Comparison of ENCODE assay signal across 8 mouse cellular contexts in genomic region chrX:74281732-74282394, GRCm38 (mm10). TPM values are rescaled to one million over a fixed set of nuclear protein-coding genes. Genes with fewer than 3 reads are reported as not detected.
A peak's percentile ranks its signal among the peaks of the same experiment; 100 is the strongest.
DNase-seq lines count a peak whose midpoint lies in the region; ATAC-seq lines count a peak whose summit lies in the region.

Gene Taz, plus strand, starts transcription at chrX:74281912.
Gene Dnase1l1, minus strand, starts transcription at chrX:74282337.

- no peaks in the 10 kb centered on the region for H3K9me3 ChIP-seq in hindbrain, embryonic 12.5 days (replicated peaks)

- peak; percentile 65 for ATAC-seq in hindbrain, embryonic 12.5 days (ENCODE audit: low FRiP score)

- DNase-seq in T-cell, adult 2 months (ENCODE audit: low spot score): peak; percentile 59
- DNase-seq in cerebellum, postnatal 14 days: peak; percentile 70 to 75
- peak; percentile 33 to 42 for DNase-seq in frontal cortex, postnatal 36 days (ENCODE audit: low spot score in 2 of 2)
- DNase-seq in layer of hippocampus, adult 9-11 months: peak; percentile 64
- peak; percentile 86 to 93 for DNase-seq in lung, postnatal 4 days
- peak; percentile 25 to 58 for DNase-seq in right cerebral cortex, adult 2 months (ENCODE audit: low spot score in 2 of 2)
- DNase-seq in urinary bladder, adult 2 months (ENCODE audit: low spot score): peak; percentile 49

- no peaks in the 10 kb centered on the region for H3K36me3 ChIP-seq in hindbrain, embryonic 12.5 days

- H3K4me3 ChIP-seq in hindbrain, embryonic 12.5 days: peak within 1 kb of the TSS; percentile 57

- H3K27ac ChIP-seq in hindbrain, embryonic 12.5 days: peak within 1 kb of the TSS; percentile 70

- peak within 1 kb of the TSS; percentile 67 for H3K4me2 ChIP-seq in hindbrain, embryonic 12.5 days (replicated peaks)

- H3K27me3 ChIP-seq in hindbrain, embryonic 12.5 days: no peaks in the 10 kb centered on the region

- H3K4me1 ChIP-seq in hindbrain, embryonic 12.5 days: peaks cover 12% of the 10 kb centered on the region

- H3K9ac ChIP-seq in hindbrain, embryonic 12.5 days: peak within 1 kb of the TSS; percentile 70

- 19% methylated on average over 16 of the region's 16 CpGs for whole genome bisulfite sequencing in hindbrain, embryonic 12.5 days

RNA-seq across cellular contexts. Expression of gene Taz, which starts in this region (rescaled TPM):
- 80.2 and 85.6 TPM in 2 replicates for polyA plus RNA-seq in hindbrain, embryonic 12.5 days (2016; fragmentation: Nextera tagmentation; extraction: Ambion mirVana)
- polyA plus RNA-seq in urinary bladder, adult 2 months (2012; rRNA removed): 106 and 145 TPM in 2 replicates

RNA-seq across cellular contexts. Expression of gene Dnase1l1, which starts in this region (rescaled TPM):
- 6.3 and 6.5 TPM in 2 replicates for polyA plus RNA-seq in hindbrain, embryonic 12.5 days (2016; fragmentation: Nextera tagmentation; extraction: Ambion mirVana)
- polyA plus RNA-seq in urinary bladder, adult 2 months (2012; rRNA removed): 36.1 and 44.7 TPM in 2 replicates

Comparison
In these comparisons a context has a peak if more than half of its experiments do, and no peak if none do; other contexts are left out.
1. Peak in every context shown above with its lines: DNase-seq, ATAC-seq, H3K4me3 ChIP-seq and H3K27ac ChIP-seq.
2. DNase-seq: peak in every context shown above with its lines; median percentile 90 in lung, postnatal 4 days; 72 in cerebellum, postnatal 14 days; 64 in layer of hippocampus, adult 9-11 months; 59 in T-cell, adult 2 months; 49 in urinary bladder, adult 2 months; 42 in right cerebral cortex, adult 2 months; 38 in frontal cortex, postnatal 36 days.